Mouse (Mus musculus) MEL-GATA-1-ER (cell line): Measurements from ENCODE around the gene Mrpl4.
A peak's percentile ranks its signal among the peaks of the same experiment; 100 is the strongest.
"Not testable (repeated sequence)": the region's sequence is repeated elsewhere in the genome, so short reads cannot be mapped to it uniquely, and the experiment has no call there.

Experiments used
- DNase-seq: peaks from one replicate; pipeline ENCODE4 v3.0.0-alpha.2; 2012; ENCODE audit warnings: low read depth; ENCODE audit errors: extremely low read depth

The Mrpl4 gene

DNA sequence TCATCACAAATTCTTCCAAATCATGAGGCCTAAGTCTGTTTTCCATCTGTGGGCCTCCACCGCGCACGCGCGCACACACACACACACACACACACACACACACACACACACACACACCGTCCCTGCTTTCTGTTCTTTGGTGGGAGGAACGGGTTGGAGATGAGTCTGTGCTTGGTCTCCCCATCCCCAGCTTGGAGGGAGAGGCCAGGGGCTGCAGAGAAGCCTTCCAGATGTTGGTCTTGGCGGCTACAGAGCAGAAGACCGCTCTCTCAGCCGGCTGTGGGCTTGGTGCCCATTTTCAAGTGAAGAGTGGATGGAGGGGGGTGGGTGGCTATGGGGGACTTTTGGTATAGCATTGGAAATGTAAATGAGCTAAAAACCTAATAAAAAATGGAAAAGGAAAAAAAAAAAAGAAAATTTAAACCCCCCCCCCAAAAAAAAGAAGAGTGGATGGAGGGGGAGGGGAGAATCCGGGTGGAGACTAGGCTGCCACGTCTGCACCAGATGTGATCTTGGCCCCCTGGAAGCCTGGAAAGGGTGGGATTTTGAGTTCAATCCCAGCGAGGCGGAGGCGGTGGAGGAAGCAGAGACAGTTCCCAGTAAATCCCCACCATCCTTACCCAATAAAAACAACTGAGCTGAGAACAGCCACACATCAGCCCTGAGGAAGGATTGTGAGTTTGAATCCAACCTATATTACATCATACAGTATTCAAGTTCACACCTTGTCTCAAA is 15.4 kb upstream of the Mrpl4 start:
- no peak for DNase-seq

DNA sequence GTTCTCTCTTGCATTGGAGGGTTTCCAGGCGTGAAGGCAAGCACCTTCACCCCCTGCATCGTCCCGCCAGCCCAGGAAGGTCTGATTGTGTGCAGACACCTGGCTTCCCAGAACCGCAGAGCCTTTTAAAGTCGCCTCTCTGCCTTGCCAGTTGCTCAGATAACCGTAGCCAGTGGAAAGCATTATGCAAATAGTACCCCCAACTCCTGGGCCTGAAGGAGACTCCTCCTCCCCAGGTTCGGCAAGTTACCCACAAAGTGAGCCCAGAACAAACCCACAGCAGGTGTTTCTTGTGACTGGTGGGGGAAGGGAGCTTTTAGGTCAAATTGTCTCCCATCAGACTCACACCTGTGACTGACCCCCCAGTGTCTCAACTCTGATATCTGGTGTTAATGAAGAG is 14.6 kb upstream of the Mrpl4 start:
- DNase-seq, result no peak

DNA sequence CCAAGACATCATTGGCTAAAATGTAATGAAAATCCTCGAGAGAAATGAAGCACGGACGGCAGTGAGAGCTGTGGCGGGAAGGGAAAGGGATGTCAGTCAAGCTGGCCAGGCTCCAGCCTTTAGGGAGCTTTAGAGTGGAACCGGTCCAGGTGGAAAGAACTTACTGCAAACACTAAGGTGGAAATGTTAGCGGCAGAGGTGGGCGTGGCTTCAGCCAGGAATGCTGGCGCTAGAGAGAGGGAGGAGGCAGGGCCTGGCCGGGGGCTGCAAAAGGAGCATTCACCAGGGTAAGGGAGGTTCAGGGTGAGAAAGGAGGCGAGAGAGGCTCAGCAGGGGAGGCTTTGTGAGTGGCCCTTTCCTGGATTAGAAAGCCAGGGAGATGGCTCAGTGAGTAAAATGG is 11.7 kb upstream of the Mrpl4 start:
- no peak for DNase-seq

DNA sequence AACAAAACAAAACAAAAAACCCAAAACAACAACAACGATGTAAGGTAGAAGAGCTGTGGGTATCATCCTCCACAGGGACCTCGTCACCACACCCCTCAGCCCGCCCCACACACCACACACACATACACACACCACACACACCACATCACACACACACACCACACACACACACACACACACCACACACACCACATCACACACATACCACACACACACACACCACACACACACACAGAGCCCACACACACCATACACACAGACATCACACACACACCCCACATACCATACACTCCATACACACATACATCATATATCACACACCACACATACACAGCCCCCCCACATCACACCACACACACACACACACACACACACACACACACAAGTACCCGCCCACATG is 11.0 kb upstream of the Mrpl4 start:
- no peak for DNase-seq

DNA sequence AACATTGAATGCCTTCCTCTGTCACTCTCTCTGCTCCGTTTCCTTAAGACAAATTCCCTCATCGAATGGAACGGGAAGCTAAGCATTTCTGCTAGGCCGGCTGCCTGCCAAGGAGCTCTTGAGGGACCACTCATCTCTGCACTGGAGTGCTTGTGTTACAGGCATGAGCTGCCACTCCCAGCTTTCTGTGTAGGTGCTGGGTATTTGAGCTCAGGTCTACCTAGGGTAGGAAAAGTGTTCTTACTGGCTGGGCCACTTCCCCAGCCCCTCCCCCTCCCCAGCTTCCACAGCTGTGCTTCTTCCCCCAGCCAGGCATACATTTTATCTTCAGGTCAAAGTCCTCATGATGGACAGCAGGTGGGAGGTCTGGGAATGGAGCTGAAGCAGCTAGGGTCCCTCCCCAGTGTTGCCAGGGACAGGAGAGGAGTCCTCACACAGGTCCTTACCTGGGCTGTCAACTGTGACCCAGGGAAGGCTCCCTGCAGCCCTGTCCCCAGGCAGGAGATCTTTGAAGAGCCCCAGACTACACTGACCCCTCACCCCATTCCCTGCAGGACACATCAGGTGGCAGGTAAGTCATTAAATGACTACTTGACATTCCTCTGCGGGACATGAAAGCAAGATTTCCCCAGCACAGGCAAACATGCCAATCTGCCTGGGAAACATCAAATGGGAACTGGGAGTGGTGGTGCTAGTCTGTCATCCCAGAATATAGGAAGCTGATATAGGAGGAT is 9.2 kb upstream of the Mrpl4 start:
- no peak for DNase-seq

DNA sequence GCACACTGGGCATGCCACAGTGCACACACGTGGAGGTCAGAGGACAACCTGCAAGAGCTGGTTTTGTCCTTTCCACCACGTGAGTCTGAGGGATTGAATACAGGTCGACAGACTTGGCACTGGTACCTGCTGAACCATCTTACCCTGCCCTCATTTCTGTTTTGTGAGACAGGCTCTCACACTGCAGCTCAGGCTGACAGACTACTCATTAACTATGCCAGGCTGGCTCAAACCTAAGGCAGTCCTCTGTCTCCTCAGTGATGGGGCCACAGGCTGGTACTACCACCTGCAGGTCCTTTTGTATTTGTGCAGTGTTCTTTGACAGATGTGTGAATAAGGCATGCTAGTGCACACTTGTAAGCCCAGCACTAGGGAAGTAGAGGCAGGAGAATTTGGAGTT is 7.5 kb upstream of the Mrpl4 start:
- DNase-seq, result no peak

DNA sequence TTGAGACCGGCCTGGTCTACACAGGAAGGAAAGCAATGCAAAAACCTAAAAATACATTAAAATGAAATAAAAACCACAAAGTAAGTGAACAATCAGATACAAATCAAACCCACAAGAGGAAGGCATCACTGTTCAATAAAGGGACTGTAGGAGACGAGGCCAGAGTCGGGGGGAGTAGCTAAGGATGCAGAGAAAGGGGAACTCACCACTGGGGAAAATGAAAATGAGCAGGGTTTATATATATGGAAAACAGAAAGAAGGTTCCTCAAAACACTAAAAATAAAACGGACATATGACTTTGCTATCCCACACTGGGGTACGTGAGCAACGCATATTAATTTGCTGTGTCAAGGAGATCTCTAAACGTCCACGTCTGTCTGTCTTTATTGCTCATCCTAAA is 5.5 kb upstream of the Mrpl4 start:
- no peak for DNase-seq

DNA sequence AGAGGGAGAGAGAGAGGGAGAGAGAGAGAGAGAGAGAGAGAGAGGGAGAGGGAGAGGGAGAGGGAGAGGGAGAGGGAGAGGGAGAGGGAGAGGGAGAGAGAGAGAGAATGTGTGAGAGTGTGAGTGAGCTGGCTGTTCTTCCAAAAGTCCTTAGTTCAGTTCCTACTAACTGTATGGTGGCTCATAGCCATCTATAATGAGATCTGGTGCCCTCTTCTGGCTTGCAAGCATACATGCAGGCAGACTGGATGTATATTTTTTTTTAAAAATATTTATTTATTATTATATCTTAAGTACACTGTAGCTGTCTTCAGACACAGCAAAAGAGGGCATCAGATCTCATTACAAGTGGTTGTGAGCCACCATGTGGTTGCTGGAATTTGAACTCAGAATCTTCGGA is 4.2 kb upstream of the Mrpl4 start:
- not testable (repeated sequence) for DNase-seq

DNA sequence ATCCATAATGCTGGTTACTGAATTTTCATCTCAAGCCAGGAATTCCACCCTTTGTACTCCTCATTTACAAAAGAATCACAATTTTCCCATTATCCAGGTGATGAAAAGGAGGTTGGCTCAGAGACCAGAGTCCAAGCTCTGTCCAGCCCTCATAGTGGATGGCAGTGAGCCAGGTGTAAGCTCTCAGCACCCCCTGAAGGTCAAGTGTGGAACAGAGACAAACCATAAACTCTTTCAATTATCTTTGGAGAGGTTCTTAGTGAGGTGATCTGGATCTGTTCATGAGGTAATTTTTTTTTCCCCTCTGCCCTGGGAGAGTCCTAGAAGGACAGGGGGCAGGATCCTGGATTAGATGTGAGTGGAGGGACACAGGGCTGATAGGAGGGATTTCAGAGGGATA is 1.7 kb upstream of the Mrpl4 start:
- no peak for DNase-seq

DNA sequence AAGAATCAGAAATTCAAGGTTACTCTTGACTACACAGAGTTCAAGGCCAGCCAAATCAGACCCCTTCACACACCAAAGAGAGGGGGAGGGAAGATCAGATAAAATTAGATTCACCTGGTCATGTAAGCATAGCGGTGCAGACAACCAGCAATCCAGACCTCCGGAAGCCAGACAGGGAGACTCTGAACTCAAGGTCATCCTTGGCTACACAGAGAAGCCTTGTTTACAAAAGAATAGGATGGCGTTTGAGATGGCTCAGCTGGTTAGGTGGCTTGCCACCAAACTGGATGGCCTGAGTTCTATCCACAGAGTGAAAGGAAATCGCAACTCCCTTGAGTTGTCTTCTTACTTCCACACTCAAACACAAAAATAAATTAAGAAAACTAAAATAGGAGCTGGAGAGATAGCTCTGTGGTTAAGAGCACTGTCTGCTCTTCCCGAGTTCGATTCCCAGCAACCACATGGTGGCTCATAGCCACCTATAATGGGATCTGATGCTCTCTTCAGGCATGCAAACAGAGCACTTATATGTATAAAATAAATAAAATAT is 812 bp upstream of the Mrpl4 start:
- DNase-seq, result no peak

DNA sequence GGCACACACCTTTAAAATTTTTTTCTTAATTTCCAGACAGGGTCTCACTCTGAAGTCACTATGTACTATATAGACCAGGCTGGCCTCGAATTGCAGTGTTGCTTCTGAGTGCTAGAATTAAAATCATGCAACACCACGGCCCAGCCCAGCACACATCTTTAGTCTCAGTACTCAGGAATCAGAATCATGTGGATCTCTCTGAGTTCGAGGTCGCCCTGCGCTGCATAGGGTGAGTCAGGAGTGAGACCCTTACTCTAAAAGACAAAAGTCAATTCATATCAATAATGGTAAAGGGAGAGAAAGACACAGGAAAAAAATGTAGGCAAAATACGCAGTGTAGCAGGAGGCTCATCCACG is 290 bp upstream of the Mrpl4 start:
- no peak for DNase-seq

DNA sequence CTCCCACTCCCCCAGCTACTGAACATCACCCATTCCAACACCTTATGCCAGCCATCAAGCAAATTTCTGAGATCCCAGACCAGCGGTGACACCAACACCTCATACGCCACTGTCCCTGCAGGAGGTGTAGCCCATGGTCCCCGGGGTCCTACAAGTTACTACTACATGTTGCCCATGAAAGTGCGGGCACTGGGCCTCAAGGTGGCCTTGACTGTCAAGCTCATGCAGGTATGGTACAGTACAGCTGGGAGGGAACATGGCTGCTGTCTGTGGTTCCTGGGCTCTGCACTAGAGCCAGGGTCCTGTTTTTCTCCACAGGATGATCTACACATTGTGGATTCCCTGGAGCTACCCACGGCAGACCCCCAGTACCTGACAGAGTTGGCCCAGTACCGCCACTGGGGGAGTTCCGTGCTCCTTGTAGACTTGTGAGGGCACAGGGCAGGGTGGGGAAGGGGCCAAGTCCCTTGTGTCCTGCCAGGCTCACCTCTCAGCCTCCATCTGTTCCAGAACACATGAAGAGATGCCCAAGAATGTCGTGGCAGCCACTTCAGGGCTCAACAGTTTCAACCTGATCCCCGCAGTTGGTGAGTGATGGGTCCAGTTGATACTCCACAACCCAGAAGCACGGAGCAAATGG is 4.9 kb downstream of the Mrpl4 start:
- no peak for DNase-seq

DNA sequence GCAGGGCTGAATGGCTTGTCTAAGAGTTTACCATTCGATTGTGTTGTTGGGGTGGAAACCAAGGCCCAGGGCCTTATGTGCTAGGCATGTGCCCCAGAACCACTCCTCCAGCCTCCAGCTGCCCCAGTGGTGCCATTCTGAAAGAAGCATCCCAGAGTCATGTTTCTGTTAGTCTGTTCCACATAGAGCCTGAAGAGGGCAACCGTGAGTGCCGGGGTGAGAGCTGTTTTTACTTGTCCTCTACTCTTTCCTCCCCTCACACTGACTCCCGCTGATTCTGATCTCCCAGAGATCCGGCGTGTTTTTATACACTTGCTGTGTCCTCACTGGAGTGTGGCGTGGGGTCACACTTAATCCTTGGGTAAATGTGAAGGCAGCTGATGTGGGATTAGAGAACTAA is 5.5 kb downstream of the Mrpl4 start:
- DNase-seq, result no peak

DNA sequence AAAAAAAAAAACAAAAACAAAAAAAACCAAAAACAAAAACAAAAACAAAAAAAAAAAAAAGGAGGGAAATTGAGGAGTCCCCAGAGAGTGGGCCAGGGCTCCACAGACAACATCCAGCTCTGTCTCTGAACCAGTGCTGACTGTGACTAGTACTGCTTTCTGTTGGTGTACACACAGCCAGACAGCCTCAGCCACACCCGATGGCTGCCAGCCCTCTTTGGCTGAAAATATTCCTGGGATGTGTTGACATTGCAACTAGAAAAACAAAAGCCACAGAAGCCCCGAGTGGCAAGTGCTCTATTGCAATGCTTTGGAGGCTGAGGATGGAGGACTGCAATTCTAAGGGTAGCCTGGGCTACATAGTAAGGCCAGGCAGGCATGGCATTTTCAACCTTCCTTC is 7.8 kb downstream of the Mrpl4 start:
- DNase-seq, result no peak

DNA sequence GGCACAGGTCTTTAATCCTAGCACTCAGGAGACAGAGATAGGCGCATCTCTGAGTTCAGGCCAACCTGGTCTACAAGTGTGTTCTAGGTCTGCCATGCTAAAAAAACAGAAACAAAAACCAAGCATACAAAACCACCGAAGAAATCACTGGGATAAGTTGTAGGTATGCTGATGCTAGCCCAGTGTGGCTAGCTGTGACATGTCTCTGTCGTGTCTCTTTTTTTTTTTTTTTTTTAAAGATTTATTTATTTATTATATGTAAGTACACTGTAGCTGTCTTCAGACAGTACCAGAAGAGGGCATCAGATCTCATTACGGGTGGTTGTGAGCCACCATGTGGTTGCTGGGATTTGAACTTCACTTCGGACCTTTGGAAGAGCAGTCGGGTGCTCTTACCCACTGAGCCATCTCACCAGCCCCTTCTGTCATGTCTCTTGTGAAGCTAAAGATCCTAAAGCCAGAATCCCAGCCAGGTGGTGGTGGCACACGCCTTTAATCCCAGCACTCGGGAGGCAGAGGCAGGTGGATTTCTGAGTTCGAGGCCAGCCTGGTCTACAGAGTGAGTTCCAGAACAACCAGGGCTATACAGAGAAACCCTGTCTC is 8.5 kb downstream of the Mrpl4 start:
- not testable (repeated sequence) for DNase-seq

DNA sequence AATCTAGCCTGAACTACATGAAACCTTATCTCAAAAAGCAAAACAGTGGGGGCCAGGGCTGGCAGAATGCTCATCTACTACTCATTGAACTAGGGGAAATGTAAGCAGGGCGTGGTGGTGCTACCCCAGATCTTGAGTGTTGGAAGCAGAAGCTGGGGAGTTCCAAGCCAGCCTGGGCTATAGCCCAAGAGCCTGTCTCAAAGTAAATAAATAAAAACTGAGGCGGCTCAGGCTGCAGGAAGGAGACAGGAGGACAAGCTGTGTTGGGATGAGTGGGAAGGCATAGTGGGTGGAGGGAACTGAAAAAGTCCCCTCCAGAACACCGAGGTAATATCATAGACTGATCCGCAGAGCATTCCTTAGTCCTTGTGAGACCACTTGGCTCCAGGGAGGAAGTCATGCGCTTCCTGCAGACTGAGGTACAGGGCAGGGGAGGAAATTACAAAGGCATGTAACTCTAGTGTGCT is 9.3 kb downstream of the Mrpl4 start:
- peak; percentile 70 for DNase-seq

DNA sequence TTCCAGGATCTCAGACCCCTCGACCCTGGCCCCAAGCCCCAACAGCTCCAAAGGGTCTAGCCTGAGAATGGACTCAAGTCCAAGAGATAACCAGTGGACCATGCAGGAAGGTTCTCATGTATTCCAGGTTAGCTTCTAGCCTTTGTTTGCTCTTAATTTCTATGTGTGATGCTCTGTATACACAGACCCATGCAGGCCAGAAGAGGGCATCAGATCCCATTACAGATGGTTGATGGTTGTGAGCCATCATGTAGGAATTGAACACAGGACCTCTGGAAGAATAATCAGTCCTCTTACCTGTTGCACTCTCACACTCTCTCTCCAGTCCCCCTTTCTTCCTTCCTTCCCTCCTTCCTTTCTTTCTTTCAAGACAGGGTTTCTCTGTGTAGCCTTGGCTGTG is 9.8 kb downstream of the Mrpl4 start:
- DNase-seq, result no peak

DNA sequence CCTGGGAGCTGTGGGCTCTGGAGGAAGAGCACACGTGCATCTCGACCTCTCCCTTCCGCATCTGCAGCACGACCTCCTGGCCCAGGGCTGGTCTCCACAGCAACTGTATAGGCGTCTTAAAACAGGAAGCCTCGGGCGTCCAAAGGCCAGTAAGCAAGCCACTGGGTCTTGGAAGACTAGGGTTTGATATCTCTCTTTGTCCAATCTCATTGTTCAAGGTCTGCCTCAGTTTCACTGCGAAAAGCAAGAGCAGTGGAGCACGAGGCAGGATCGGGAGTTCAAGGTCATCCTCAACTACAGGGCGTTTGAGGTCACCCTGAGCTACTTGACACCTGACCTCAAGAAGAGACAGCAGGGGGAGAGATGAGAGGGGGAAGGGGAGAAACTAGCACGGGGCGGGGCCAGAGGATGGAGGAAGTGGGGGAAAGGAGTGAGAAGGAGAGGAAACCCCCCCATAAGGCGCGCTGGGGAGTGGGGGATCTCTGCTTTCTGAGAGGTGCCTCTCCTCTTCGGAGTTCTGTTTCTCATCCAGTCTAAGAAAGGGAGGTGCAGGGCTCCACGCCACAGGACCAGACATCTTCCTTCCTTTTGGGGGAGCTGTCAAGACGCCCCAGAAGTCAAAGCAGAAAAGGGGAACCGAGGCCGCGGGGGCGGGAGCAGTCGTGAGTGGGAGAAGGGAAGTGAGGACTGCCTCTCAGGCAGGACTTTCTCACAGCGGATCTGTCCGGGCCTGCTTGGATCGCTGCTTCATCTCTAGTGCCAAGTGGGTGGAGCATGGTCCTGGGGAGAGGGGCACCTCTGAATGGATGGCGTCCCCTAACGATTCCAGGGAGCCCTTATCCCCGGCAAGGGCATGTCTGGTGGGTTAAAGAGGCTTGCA is 12.4 kb downstream of the Mrpl4 start:
- peak; percentile 90 for DNase-seq

DNA sequence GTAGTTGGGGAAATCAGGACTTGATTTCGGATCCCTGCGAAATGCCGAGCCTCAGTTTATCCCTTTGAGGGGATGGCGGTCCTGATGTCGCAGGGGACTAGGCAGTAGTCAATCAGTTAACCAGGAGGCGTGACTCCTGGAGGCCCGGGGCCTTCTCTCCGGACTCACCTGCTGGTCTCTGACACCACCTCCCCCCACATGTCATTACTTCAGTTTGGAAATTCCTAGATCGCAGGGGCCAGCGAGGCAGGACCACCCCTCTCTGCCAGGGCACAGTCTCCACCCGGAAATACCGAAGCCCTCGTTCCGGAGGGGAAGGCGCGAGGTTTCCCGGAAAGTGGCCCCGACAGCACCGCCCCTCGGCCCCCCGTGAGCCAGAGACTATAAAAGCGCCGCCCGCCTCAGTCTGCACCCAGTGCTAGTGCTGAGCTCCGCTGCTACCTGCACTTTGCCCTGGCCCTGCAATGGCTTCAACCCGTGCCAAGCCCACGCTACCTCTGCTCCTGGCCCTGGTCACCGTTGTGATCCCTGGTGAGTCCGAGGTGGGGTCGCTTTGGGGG is 13.1 kb downstream of the Mrpl4 start, which contains the start of gene Icam1:
Icam1 (plus strand) TSS at position 415 of the 560 bp plus-strand sequence.
- DNase-seq, result peak; percentile 62
